Mouse (Mus musculus) heart, adult 18-20 months (tissue): ENCODE measurements around the gene Cul1. TPM values are rescaled to one million over a fixed set of nuclear protein-coding genes. Genes with fewer than 3 reads are reported as not detected.
A peak's percentile ranks its signal among the peaks of the same experiment; 100 is the strongest.

Source experiments
- DNase-seq, 2 experiments: peaks; one replicate each; pipeline ENCODE4 v3.0.0; 2021 to 2022; ENCODE audit warnings: mixed read lengths in 1 of 2
- total RNA-seq, 2 experiments: library from RNA; stranded (reverse); gene quantifications; 2 replicates each; pipeline ENCODE4 v1.2.3; 2021

Cul1 gene
- total RNA-seq, 2 experiments from 2014 or later, result 58.4 to 60.2 TPM

- DNase-seq, result peak in 1 of 2 experiments; percentile 12
Measured at GRCm38 (mm10) chr6:47472444-47472843, 19.2 kb downstream of the Cul1 start.

- no peak for DNase-seq
Measured at GRCm38 (mm10) chr6:47482027-47482426, 28.8 kb downstream of the Cul1 start.

GRCm38 (mm10) chr6:47494562-47494961 lies 41.4 kb downstream of the Cul1 start:
- no peak for DNase-seq

- DNase-seq, result no peak
Measured at GRCm38 (mm10) chr6:47520030-47520429, 66.8 kb downstream of the Cul1 start.

- DNase-seq, result peak; percentile 9 to 16
Measured at GRCm38 (mm10) chr6:47522431-47522830, 69.2 kb downstream of the Cul1 start.

- no peak for DNase-seq
Measured at GRCm38 (mm10) chr6:47525041-47525440, 71.8 kb downstream of the Cul1 start.

GRCm38 (mm10) chr6:47526446-47526845 lies 73.2 kb downstream of the Cul1 start:
- no peak for DNase-seq

GRCm38 (mm10) chr6:47527129-47527528 lies 73.9 kb downstream of the Cul1 start:
- no peak for DNase-seq

GRCm38 (mm10) chr6:47527655-47528054 lies 74.5 kb downstream of the Cul1 start:
- no peak for DNase-seq

GRCm38 (mm10) chr6:47532547-47532946 lies 79.3 kb downstream of the Cul1 start:
- no peak for DNase-seq

- DNase-seq, result no peak
Measured at GRCm38 (mm10) chr6:47535333-47535732, 82.1 kb downstream of the Cul1 start.

GRCm38 (mm10) chr6:47552280-47552679 lies 99.1 kb downstream of the Cul1 start:
- no peak for DNase-seq

GRCm38 (mm10) chr6:47559287-47559686 lies 106.1 kb downstream of the Cul1 start:
- no peak for DNase-seq

- DNase-seq, result no peak
Measured at GRCm38 (mm10) chr6:47560407-47560806, 107.2 kb downstream of the Cul1 start.

- no peak for DNase-seq
Measured at GRCm38 (mm10) chr6:47560846-47561245, 107.6 kb downstream of the Cul1 start.

- no peak for DNase-seq
Measured at GRCm38 (mm10) chr6:47561426-47561825, 108.2 kb downstream of the Cul1 start.

- no peak for DNase-seq
Measured at GRCm38 (mm10) chr6:47565326-47566035, 112.3 kb downstream of the Cul1 start.

GRCm38 (mm10) chr6:47572887-47573286 lies 119.7 kb downstream of the Cul1 start:
- DNase-seq, result no peak

Other genes starting within 250 kb of the Cul1 start
- gene Ezh2, start 141.9 kb downstream of the Cul1 start, total RNA-seq, result 1 to 10 TPM; 8.7 to 9.5 TPM